Mouse (Mus musculus) MEL (cell line): ENCODE data around the gene Gm49393. TPM values are rescaled to one million over a fixed set of nuclear protein-coding genes. Genes with fewer than 3 reads are reported as not detected.

Experiments
- DNase-seq: peaks from one replicate; pipeline ENCODE4 v3.0.0; 2011; ENCODE audit warnings: low read depth, low spot score
- H3K27ac ChIP-seq: 2 replicates; pipeline ENCODE4 v1.5.1; 2012; ENCODE audit warnings: low read depth, mild to moderate bottlenecking, control low read depth, low read length, moderate library complexity; ENCODE audit not compliant: control insufficient read depth
- H3K27me3 ChIP-seq, 2 experiments: fragments of 150-350 bp in 1 of 2; sonication (generic) in 1 of 2; 2 replicates each; pipeline ENCODE4 v1.6.1; 2012; ENCODE audit warnings: low read length in 2 of 2, mild to moderate bottlenecking in 2 of 2, improper control_type of control experiment in 1 of 2, moderate library complexity in 1 of 2; ENCODE audit not compliant: insufficient read depth in 2 of 2, control insufficient read depth in 1 of 2
- H3K36me3 ChIP-seq, 2 experiments: 2 replicates each; pipeline ENCODE4 v1.6.1; 2012 to 2014; ENCODE audit warnings: low read length in 2 of 2, improper control_type of control experiment in 1 of 2, inconsistent platforms in 1 of 2, mild to moderate bottlenecking in 1 of 2; ENCODE audit not compliant: insufficient read depth in 2 of 2, control insufficient read depth in 1 of 2
- H3K4me1 ChIP-seq, 2 experiments: fragments of 150-350 bp in 1 of 2; sonication (generic) in 1 of 2; 2 replicates each; pipeline ENCODE4 v1.6.1; 2012; ENCODE audit warnings: low read length in 2 of 2, improper control_type of control experiment in 1 of 2, mild to moderate bottlenecking in 1 of 2; ENCODE audit not compliant: insufficient read depth in 2 of 2, control insufficient read depth in 1 of 2
- H3K4me3 ChIP-seq, 2 experiments: fragments of 150-350 bp in 1 of 2; sonication (generic) in 1 of 2; 2 replicates each; pipeline ENCODE4 v1.5.1; 2012; ENCODE audit warnings: low read depth in 2 of 2, low read length in 2 of 2, mild to moderate bottlenecking in 2 of 2, moderate library complexity in 2 of 2, control low read depth in 1 of 2, improper control_type of control experiment in 1 of 2; ENCODE audit not compliant: control insufficient read depth in 1 of 2, insufficient read depth in 1 of 2
- H3K79me2 ChIP-seq: 2 replicates; pipeline ENCODE4 v1.6.1; 2012; ENCODE audit warnings: mild to moderate bottlenecking, low read length, moderate library complexity; ENCODE audit not compliant: control insufficient read depth, poor library complexity, insufficient read depth
- H3K9ac ChIP-seq: 2 replicates; pipeline ENCODE4 v1.6.1; 2012; ENCODE audit warnings: low read depth, mild to moderate bottlenecking, control low read depth, low read length, moderate library complexity; ENCODE audit not compliant: control insufficient read depth, poor library complexity, severe bottlenecking
- H3K9me3 ChIP-seq: fragments of 150-350 bp; sonication (generic); replicated peaks from 2 replicates; pipeline ENCODE4 v1.6.1; 2012; ENCODE audit warnings: mild to moderate bottlenecking, low read length, improper control_type of control experiment, moderate library complexity; ENCODE audit not compliant: insufficient read depth
- CHD1 ChIP-seq: IDR thresholded peaks from 2 replicates; pipeline ENCODE4 v1.6.1; 2012; ENCODE audit warnings: low read depth, mild to moderate bottlenecking, inconsistent platforms, low read length, improper control_type of control experiment
- CHD2 ChIP-seq: IDR thresholded peaks from 2 replicates; pipeline ENCODE4 v1.6.1; 2011; ENCODE audit warnings: low read length, improper control_type of control experiment
- CTCF ChIP-seq, 3 experiments: IDR thresholded peaks in 2 of 3; conservative IDR thresholded peaks in 1 of 3; 2 replicates each; pipeline ENCODE4 v1.5.1; 2011 to 2012; ENCODE audit warnings: low read length in 3 of 3, low read depth in 2 of 3, mild to moderate bottlenecking in 2 of 3, improper control_type of control experiment in 1 of 3, inconsistent platforms in 1 of 3, mixed read lengths in 1 of 3, moderate library complexity in 1 of 3; ENCODE audit not compliant: control insufficient read depth in 1 of 3, insufficient read depth in 1 of 3, poor library complexity in 1 of 3, severe bottlenecking in 1 of 3
- E2F4 ChIP-seq: IDR thresholded peaks from 2 replicates; pipeline ENCODE4 v1.6.1; 2011; ENCODE audit warnings: low read depth, low read length, improper control_type of control experiment, borderline replicate concordance
- ELF1 ChIP-seq: IDR thresholded peaks from 2 replicates; pipeline ENCODE4 v1.6.1; 2014; ENCODE audit warnings: low read depth, mild to moderate bottlenecking, inconsistent platforms, low read length, improper control_type of control experiment, moderate library complexity
- EP300 ChIP-seq, 2 experiments: IDR thresholded peaks; 2 replicates each; pipeline ENCODE4 v1.6.1; 2011; ENCODE audit warnings: improper control_type of control experiment in 2 of 2, low read length in 2 of 2, low read depth in 1 of 2, mild to moderate bottlenecking in 1 of 2
- ETS1 ChIP-seq: IDR thresholded peaks from 2 replicates; pipeline ENCODE4 v1.6.1; 2012; ENCODE audit warnings: low read depth, mild to moderate bottlenecking, inconsistent platforms, low read length, improper control_type of control experiment, moderate library complexity
- HCFC1 ChIP-seq: IDR thresholded peaks from 2 replicates; pipeline ENCODE4 v1.6.1; 2012; ENCODE audit warnings: low read depth, mild to moderate bottlenecking, inconsistent platforms, low read length, improper control_type of control experiment, moderate library complexity
- KAT2A ChIP-seq: conservative IDR thresholded peaks from 2 replicates; pipeline ENCODE4 v1.6.1; 2012; ENCODE audit warnings: low read depth, low read length, improper control_type of control experiment, inconsistent platforms
- MAX ChIP-seq: IDR thresholded peaks from 2 replicates; pipeline ENCODE4 v1.6.1; 2011; ENCODE audit warnings: low read length, improper control_type of control experiment
- MEF2A ChIP-seq: IDR thresholded peaks from 2 replicates; pipeline ENCODE4 v1.6.1; 2014; ENCODE audit warnings: low read depth, mild to moderate bottlenecking, inconsistent platforms, low read length, improper control_type of control experiment; ENCODE audit not compliant: poor library complexity, insufficient replicate concordance, severe bottlenecking; ENCODE audit errors: extremely low read depth
- MYB ChIP-seq: IDR thresholded peaks from 2 replicates; pipeline ENCODE4 v1.6.1; 2011; ENCODE audit warnings: mild to moderate bottlenecking, low read depth, low read length, improper control_type of control experiment
- MYC ChIP-seq: IDR thresholded peaks from 2 replicates; pipeline ENCODE4 v1.6.1; 2011; ENCODE audit warnings: low read depth, mild to moderate bottlenecking, low read length, improper control_type of control experiment, moderate library complexity
- POLR2A ChIP-seq, 2 experiments: IDR thresholded peaks; 2 replicates each; pipeline ENCODE4 v1.6.1; 2011 to 2012; ENCODE audit warnings: low read length in 2 of 2, mild to moderate bottlenecking in 2 of 2, control low read depth in 1 of 2, improper control_type of control experiment in 1 of 2, low read depth in 1 of 2, moderate library complexity in 1 of 2; ENCODE audit not compliant: control insufficient read depth in 1 of 2, insufficient read depth in 1 of 2, poor library complexity in 1 of 2
- POLR2AphosphoS2 ChIP-seq: IDR thresholded peaks from 2 replicates; pipeline ENCODE4 v1.6.1; 2011; ENCODE audit warnings: low read length, improper control_type of control experiment
- POLR2AphosphoS5 ChIP-seq: IDR thresholded peaks from 2 replicates; pipeline ENCODE4 v1.6.1; 2012; ENCODE audit warnings: low read depth, borderline replicate concordance, mild to moderate bottlenecking, inconsistent platforms, low read length, moderate library complexity, mixed read lengths
- RCOR1 ChIP-seq: IDR thresholded peaks from 2 replicates; pipeline ENCODE4 v1.6.1; 2012; ENCODE audit warnings: low read depth, mild to moderate bottlenecking, inconsistent platforms, low read length, improper control_type of control experiment
- SIN3A ChIP-seq: IDR thresholded peaks from 2 replicates; pipeline ENCODE4 v1.6.1; 2012; ENCODE audit warnings: low read length, improper control_type of control experiment, inconsistent platforms
- SMC3 ChIP-seq: IDR thresholded peaks from 2 replicates; pipeline ENCODE4 v1.6.1; 2011; ENCODE audit warnings: low read depth, low read length, improper control_type of control experiment
- TAL1 ChIP-seq: IDR thresholded peaks from 2 replicates; pipeline ENCODE4 v1.6.1; 2012; ENCODE audit warnings: mild to moderate bottlenecking, inconsistent platforms, low read length, moderate library complexity, mixed read lengths
- TBP ChIP-seq: IDR thresholded peaks from 2 replicates; pipeline ENCODE4 v1.8.0; 2011; ENCODE audit warnings: low read depth, low read length, improper control_type of control experiment
- TCF12 ChIP-seq: IDR thresholded peaks from 2 replicates; pipeline ENCODE4 v1.6.1; 2014; ENCODE audit warnings: low read depth, mild to moderate bottlenecking, inconsistent platforms, low read length, improper control_type of control experiment, moderate library complexity
- UBTF ChIP-seq: IDR thresholded peaks from 2 replicates; pipeline ENCODE4 v1.6.1; 2012; ENCODE audit warnings: low read depth, mild to moderate bottlenecking, inconsistent platforms, low read length, improper control_type of control experiment, moderate library complexity, borderline replicate concordance; ENCODE audit not compliant: insufficient read depth
- USF1 ChIP-seq: IDR thresholded peaks from 2 replicates; pipeline ENCODE4 v1.6.1; 2014; ENCODE audit warnings: low read depth, mild to moderate bottlenecking, inconsistent platforms, low read length, improper control_type of control experiment, moderate library complexity
- USF2 ChIP-seq, 2 experiments: IDR thresholded peaks; 2 replicates each; pipeline ENCODE4 v1.6.1; 2011 to 2012; ENCODE audit warnings: improper control_type of control experiment in 2 of 2, low read length in 2 of 2, borderline replicate concordance in 1 of 2, inconsistent platforms in 1 of 2, low read depth in 1 of 2, mild to moderate bottlenecking in 1 of 2; ENCODE audit not compliant: insufficient read depth in 1 of 2
- ZKSCAN1 ChIP-seq: IDR thresholded peaks from 2 replicates; pipeline ENCODE4 v1.6.1; 2012; ENCODE audit warnings: low read depth, mild to moderate bottlenecking, inconsistent platforms, low read length, improper control_type of control experiment, moderate library complexity
- ZMIZ1 ChIP-seq: IDR thresholded peaks from 2 replicates; pipeline ENCODE4 v1.6.1; 2012; ENCODE audit warnings: low read depth, mild to moderate bottlenecking, inconsistent platforms, low read length, improper control_type of control experiment, moderate library complexity
- ZNF384 ChIP-seq: IDR thresholded peaks from 2 replicates; pipeline ENCODE4 v1.6.1; 2012; ENCODE audit warnings: low read depth, mild to moderate bottlenecking, inconsistent platforms, low read length, improper control_type of control experiment
- polyA plus RNA-seq, 2 experiments: library from polyadenylated mRNA; stranded (reverse) in 1 of 2; unstranded in 1 of 2; fragments of >175 nt in 1 of 2; fragments of >200 nt in 1 of 2; gene quantifications; 2 replicates each; pipeline versions ENCODE4 v1.2.1 to v1.2.4; 2012; ENCODE audit warnings: low replicate concordance in 2 of 2, low read depth in 1 of 2; ENCODE audit not compliant: insufficient read length in 2 of 2, insufficient read depth in 1 of 2, missing spikeins in 1 of 2
- total RNA-seq: library from RNA; depleted of rRNA; stranded (reverse); fragments of 300-350 nt; gene quantifications from 2 replicates; pipeline ENCODE4 v1.2.3, GENCODE M21; 2012

The Gm49393 gene
- total and polyA plus RNA-seq, 3 experiments = not detected

DNA sequence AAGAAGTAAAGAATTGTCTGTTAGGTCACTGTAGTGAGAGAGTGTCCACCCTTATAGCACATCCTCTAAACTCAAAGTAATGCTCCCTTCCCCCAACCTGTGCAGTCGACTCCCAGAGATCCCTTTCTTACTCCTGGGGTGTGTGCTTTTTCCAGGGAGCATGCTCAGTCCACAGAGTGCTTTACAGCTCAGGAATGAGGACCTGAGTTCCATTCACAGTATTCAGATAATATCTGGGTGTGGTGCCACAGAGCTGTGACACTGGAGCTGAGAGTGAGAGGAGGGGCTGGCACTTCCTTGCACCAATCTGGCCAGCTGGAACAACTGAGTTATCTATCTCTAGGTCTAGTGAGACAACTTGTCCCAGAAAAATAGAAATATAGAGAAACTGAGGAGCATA is 121.7 kb downstream of the Gm49393 start:
- Histone ChIP-seq H3K79me2 (no peaks in the 10 kb centered on the region), H3K4me3 (no peak overlapping the region), H3K36me3 (no peaks in the 10 kb centered on the region), H3K27me3 (no peaks in the 10 kb centered on the region), H3K4me1 (no peaks in the 10 kb centered on the region), H3K27ac (no peak overlapping the region), H3K9ac (no peak overlapping the region), H3K9me3 (no peaks in the 10 kb centered on the region)
- TF ChIP-seq POLR2A (IDR thresholded peaks at IDR 0.05; ENCODE audit: control insufficient read depth in 1 of 2, insufficient read depth in 1 of 2, low read depth in 1 of 2, low read length in 2 of 2, poor library complexity in 1 of 2) (no peak), CTCF (IDR thresholded peaks at IDR 0.05 in 2 of 3, conservative IDR thresholded peaks at IDR 0.05 in 1 of 3; ENCODE audit: control insufficient read depth in 1 of 3, insufficient read depth in 1 of 3, low read depth in 2 of 3, low read length in 3 of 3, poor library complexity in 1 of 3, severe bottlenecking in 1 of 3) (no peak), MEF2A (no peak), MYC (no peak), CHD2 (no peak), POLR2AphosphoS2 (no peak), E2F4 (no peak), POLR2AphosphoS5 (no peak), ELF1 (no peak), UBTF (no peak), ZNF384 (no peak), TBP (no peak), MAX (no peak), KAT2A (no peak)
- DNase-seq = no peak

DNA sequence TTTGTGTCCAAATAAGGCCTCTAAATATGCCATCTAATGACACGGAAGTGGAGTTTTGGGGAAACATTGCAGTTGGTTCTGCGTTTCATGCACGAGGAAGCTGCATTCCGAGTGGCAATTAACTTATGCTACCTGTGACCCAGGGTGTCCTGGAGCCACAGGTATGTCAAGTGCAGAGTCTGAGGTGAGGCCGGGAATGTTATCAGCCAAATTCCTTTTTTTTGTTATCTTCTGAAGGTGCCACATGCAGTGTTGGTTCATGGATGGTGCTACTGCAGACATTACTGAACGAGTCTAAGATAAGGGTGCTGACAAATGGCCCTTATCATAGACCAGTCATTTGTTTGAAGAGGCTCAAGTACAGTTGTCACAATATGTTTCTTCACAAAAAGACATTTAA is 122.6 kb downstream of the Gm49393 start:
- Histone ChIP-seq H3K4me3 (no peak overlapping the region), H3K9ac (no peak overlapping the region), H3K4me1 (no peaks in the 10 kb centered on the region), H3K27ac (no peak overlapping the region), H3K79me2 (no peaks in the 10 kb centered on the region), H3K27me3 (no peaks in the 10 kb centered on the region), H3K9me3 (no peaks in the 10 kb centered on the region), H3K36me3 (no peaks in the 10 kb centered on the region)
- TF ChIP-seq ZNF384 = no peak
- no peak for TF ChIP-seq CTCF (IDR thresholded peaks at IDR 0.05 in 2 of 3, conservative IDR thresholded peaks at IDR 0.05 in 1 of 3; ENCODE audit: control insufficient read depth in 1 of 3, insufficient read depth in 1 of 3, low read depth in 2 of 3, low read length in 3 of 3, poor library complexity in 1 of 3, severe bottlenecking in 1 of 3)
- TF ChIP-seq USF2 (IDR thresholded peaks at IDR 0.05; ENCODE audit: borderline replicate concordance in 1 of 2, insufficient read depth in 1 of 2, low read depth in 1 of 2, low read length in 2 of 2) = no peak
- TF ChIP-seq ZKSCAN1 = no peak
- no peak for TF ChIP-seq RCOR1
- TF ChIP-seq POLR2A (IDR thresholded peaks at IDR 0.05; ENCODE audit: control insufficient read depth in 1 of 2, insufficient read depth in 1 of 2, low read depth in 1 of 2, low read length in 2 of 2, poor library complexity in 1 of 2) = no peak
- no peak for TF ChIP-seq ETS1
- TF ChIP-seq TCF12 = no peak
- TF ChIP-seq ZMIZ1 = no peak
- TF ChIP-seq TAL1 = no peak
- TF ChIP-seq SMC3 = no peak
- TF ChIP-seq HCFC1 = no peak
- no peak for TF ChIP-seq MYB
- TF ChIP-seq USF1 = no peak
- TF ChIP-seq POLR2AphosphoS5 = no peak
- no peak for TF ChIP-seq SIN3A
- TF ChIP-seq MEF2A = no peak
- TF ChIP-seq CHD1 = no peak
- TF ChIP-seq EP300 (IDR thresholded peaks at IDR 0.05; ENCODE audit: low read depth in 1 of 2, low read length in 2 of 2) = no peak
- TF ChIP-seq KAT2A = no peak
- DNase-seq = no peak
